Comparison of ENCODE assay signal across 25 mouse cellular contexts in genomic region chr8:123347293-123347692, GRCm38 (mm10). TPM values are rescaled to one million over a fixed set of nuclear protein-coding genes. Genes with fewer than 3 reads are reported as not detected.
"Had no signal": no experiment of that assay in that cellular context is flagged by ENCODE, and none has a peak within 500 bp of the region (broad histone marks: within the 10 kb centered on the region; RNA-seq: fewer than 3 reads in every experiment).

No protein-coding gene starts in this region.

- H3K27me3 ChIP-seq: liver, embryonic 15.5 days; midbrain, embryonic 12.5 days; midbrain, embryonic 15.5 days; neural tube, embryonic 12.5 days; neural tube, embryonic 15.5 days had no signal

- H3K36me3 ChIP-seq: liver, embryonic 15.5 days had no signal

- H3K4me1 ChIP-seq: midbrain, embryonic 12.5 days had no signal

- H3K9me3 ChIP-seq: liver, embryonic 15.5 days; midbrain, embryonic 12.5 days; midbrain, embryonic 15.5 days; neural tube, embryonic 12.5 days; neural tube, embryonic 15.5 days had no signal

- ATAC-seq: inflammation-experienced regulatory T-cells, adult 6 months; intestine, embryonic 16.5 days; midbrain, embryonic 15.5 days had no signal

- H3K27ac ChIP-seq: left cerebral cortex, adult 2 months; liver, embryonic 15.5 days; midbrain, embryonic 12.5 days; midbrain, embryonic 15.5 days; neural tube, embryonic 12.5 days; neural tube, embryonic 15.5 days; stomach, postnatal 0 days had no signal

- H3K4me2 ChIP-seq: liver, embryonic 15.5 days; midbrain, embryonic 12.5 days; midbrain, embryonic 15.5 days; neural tube, embryonic 12.5 days; neural tube, embryonic 15.5 days had no signal

- H3K4me3 ChIP-seq: left cerebral cortex, adult 2 months; liver, embryonic 15.5 days; midbrain, embryonic 12.5 days; midbrain, embryonic 15.5 days; neural tube, embryonic 12.5 days; neural tube, embryonic 15.5 days had no signal

- H3K9ac ChIP-seq: liver, embryonic 15.5 days; midbrain, embryonic 12.5 days; midbrain, embryonic 15.5 days; neural tube, embryonic 15.5 days had no signal

- DNase-seq: kidney, adult 9 months; kidney, postnatal 36 days; layer of hippocampus, postnatal 36 days; lung, adult 2 months; lung, postnatal 14 days; lung, postnatal 4 days; right cerebral cortex, adult 18-20 months; right cerebral cortex, postnatal 14 days; right cerebral cortex, postnatal 4 days; thymus, adult 2 months; thymus, postnatal 14 days; thymus, postnatal 4 days had no signal

RNA-seq across cellular contexts. Expression of gene Spire2, which starts 14.8 kb away (rescaled TPM):
- total RNA-seq: megakaryocyte, adult 5-6 weeks had no signal
- polyA plus RNA-seq: inflammation-experienced regulatory T-cells, adult 6 months had no signal

RNA-seq across cellular contexts. Expression of gene Mc1r, which starts 59.6 kb away (rescaled TPM):
- total RNA-seq: layer of hippocampus, postnatal 36 days; left cerebral cortex, postnatal 10 days; megakaryocyte, adult 5-6 weeks had no signal
- polyA plus RNA-seq: inflammation-experienced regulatory T-cells, adult 6 months; intestine, embryonic 16.5 days; limb, embryonic 11.5 days; liver, embryonic 15.5 days; lung, adult 2 months; lung, embryonic 16.5 days; stomach, postnatal 0 days had no signal
